Mouse (Mus musculus): ENCODE data around the gene Wdr5. TPM values are rescaled to one million over a fixed set of nuclear protein-coding genes. Genes with fewer than 3 reads are reported as not detected.

Gene Wdr5
- polyA plus RNA-seq (2021) = 44.3 TPM

DNA sequence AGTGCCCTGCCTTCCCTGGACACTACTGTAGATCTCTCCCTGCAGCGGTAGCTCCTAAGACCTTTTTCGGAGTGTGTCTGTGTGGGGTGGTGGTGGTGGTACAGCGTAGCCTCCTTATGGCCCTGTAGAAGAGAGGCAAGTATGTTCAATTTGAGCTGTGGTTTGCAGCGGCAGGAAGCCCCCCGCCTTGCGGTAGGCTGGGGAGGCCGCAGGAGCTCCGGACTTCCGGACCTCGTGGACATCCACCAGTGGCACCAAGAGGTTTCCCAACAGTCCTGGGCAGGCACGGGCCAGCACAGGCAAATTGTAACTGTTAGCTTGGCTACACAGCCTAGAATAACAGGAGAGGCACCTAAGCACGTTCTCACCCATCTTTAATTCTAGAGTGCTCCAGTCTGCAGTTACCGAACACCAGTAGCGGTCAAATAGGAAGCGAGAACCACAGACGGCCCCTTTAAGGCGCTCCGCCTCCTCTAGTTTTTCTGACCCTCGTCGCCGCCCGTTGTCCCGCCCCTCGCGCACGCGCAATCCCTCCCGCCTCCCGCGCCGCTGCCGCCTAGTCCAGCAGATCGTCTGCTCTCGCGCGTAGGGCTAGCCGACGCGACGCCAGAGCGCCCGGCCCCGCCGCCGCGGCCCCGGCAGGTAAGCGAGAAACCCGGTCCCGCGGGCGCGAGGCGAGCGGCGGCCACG is at the start of gene Wdr5:
Wdr5 (plus strand) TSS at position 519 of the 690 bp plus-strand sequence.
- TF ChIP-seq CTCF (IDR thresholded peaks at IDR 0.05) = no peak
- no peaks in the 10 kb centered on the region for H3K27me3 ChIP-seq
- peak; percentile 68 for DNase-seq (ENCODE audit: low read depth, low spot score)
- POLR2A ChIA-PET = interaction anchor here (0.6 to 1.1 kb wide), 2 partner anchors 11 to 69 kb away, joined by 3 read pairs; no protein-coding TSS in a partner anchor
- in situ Hi-C loops (cut with MboI; ENCODE audit: low pct_unique_long_range_greater_than_20kb) = loop anchor here (5.0 to 10.0 kb wide), 2 partner anchors 72 to 230 kb away; partner anchors contain the start of gene Brd3os
- CTCF ChIA-PET = interaction anchor here (1.2 to 1.5 kb wide), 3 partner anchors 9 to 51 kb away, joined by 3 to 8 read pairs (median 4); no protein-coding TSS in a partner anchor
- ATAC-seq = peak; percentile 69

DNA sequence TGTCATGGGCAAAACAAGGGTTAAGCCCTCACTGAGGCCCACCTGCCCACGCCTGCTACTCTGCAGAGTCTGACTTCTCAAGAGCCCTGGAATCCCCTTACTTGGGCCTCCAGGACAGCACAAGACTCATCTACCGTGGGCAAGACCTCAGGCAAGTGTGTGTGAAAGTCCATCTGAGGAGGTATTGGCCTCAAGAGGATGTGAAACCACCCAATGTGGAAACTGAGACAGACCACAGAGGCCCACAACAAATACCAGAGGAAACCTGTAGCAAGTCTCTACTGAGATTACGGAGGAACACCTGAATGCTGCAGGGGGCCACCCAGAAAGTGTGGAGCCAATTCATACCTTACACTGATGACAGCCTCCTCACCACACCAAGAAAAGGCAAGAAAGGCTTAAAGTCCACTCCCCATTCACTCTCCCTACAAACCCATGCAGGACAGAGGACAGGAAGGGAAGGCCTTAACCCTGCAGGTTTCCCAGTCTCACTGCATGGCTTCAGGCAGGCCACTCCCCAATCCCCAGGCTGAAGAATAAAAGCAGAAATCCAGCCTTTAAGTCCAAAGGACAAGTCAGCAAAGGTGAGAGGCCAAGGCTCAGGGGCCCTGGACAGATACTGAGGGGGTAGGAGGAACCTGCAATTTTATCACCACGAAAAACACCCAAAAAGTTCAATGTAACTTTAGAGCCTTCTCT is 45.5 kb upstream of the Wdr5 start:
- no peak for TF ChIP-seq CTCF (IDR thresholded peaks at IDR 0.05)
- ATAC-seq (no peak), DNase-seq (ENCODE audit: low read depth, low spot score) (no peak)
- H3K27me3 ChIP-seq = no peaks in the 10 kb centered on the region
- ChIA-PET CTCF (no interaction called here), POLR2A (no interaction called here)
- in situ Hi-C loops (cut with MboI; ENCODE audit: low pct_unique_long_range_greater_than_20kb) = no loop called here

DNA sequence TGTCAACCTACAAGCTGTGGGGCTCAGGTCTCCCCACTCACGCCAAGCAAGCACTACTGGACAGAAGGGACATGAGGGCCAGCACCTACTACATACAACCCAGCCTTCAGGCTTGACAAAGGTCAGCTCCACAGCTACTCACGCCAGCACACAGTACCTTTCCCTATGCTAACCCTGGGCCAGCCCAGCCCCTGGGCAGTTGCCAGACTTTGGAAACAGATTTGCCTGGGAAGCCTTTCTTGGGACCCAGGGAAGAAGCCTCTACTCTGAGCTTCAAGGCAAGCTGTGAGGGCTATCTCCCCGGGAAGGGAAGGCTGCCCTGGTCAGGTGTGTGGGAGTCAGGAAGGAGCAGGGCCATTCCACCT is 45.0 kb upstream of the Wdr5 start:
- DNase-seq (ENCODE audit: low read depth, low spot score) (no peak), ATAC-seq (no peak)
- in situ Hi-C loops (cut with MboI; ENCODE audit: low pct_unique_long_range_greater_than_20kb) = no loop called here
- no peaks in the 10 kb centered on the region for H3K27me3 ChIP-seq
- no peak for TF ChIP-seq CTCF (IDR thresholded peaks at IDR 0.05)
- CTCF ChIA-PET = no interaction called here
- POLR2A ChIA-PET = no interaction called here

DNA sequence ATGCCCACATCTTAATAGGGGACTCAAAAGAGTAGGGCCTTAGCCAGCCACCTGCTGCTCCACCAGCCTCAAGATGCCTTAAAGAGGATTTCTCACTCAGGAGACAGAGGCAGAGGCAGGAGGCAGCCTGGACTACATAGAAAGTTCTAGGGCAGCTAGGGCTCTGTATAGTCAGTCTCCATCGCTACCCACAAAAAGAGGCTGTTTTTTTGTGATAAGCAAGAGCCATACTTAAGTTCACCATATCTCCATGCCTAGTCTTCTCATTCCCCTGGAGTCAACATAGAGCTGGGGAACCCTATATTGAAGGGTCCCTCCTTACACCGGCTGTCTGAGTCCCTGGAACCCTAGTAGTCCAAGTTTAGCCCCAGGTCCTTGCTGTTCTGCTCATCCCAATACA is 44.4 kb upstream of the Wdr5 start:
- H3K27me3 ChIP-seq = no peaks in the 10 kb centered on the region
- ATAC-seq = no peak
- ChIA-PET CTCF (no interaction called here), POLR2A (no interaction called here)
- TF ChIP-seq CTCF (IDR thresholded peaks at IDR 0.05) = no peak
- no peak for DNase-seq (ENCODE audit: low read depth, low spot score)
- in situ Hi-C loops (cut with MboI; ENCODE audit: low pct_unique_long_range_greater_than_20kb) = no loop called here

DNA sequence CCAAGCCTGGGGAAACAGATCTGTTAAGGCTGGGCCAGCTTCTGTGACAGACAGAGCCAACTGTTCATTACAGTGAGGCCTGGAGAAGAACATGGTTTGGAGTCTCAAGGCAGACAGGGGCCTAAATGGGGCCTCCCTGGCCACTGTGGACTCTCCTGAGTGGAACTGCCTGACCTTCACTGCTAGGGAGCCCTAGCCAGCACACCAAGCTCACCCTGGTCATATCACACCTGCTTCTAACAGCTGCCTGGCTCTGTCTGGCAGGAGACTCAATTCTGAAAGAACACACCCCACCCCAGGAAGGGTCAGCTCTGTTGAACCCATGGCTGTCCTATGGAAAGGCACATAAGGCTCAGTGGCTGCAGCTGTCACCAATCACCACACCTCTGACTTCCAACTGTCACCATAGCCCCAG is 43.8 kb upstream of the Wdr5 start:
- ATAC-seq (no peak), DNase-seq (ENCODE audit: low read depth, low spot score) (no peak)
- in situ Hi-C loops (cut with MboI; ENCODE audit: low pct_unique_long_range_greater_than_20kb) = no loop called here
- H3K27me3 ChIP-seq = no peaks in the 10 kb centered on the region
- no peak for TF ChIP-seq CTCF (IDR thresholded peaks at IDR 0.05)
- POLR2A ChIA-PET = no interaction called here
- CTCF ChIA-PET = interaction anchor here (1.1 kb wide), 1 partner anchor 35 kb away, joined by 4 read pairs; no protein-coding TSS in a partner anchor

DNA sequence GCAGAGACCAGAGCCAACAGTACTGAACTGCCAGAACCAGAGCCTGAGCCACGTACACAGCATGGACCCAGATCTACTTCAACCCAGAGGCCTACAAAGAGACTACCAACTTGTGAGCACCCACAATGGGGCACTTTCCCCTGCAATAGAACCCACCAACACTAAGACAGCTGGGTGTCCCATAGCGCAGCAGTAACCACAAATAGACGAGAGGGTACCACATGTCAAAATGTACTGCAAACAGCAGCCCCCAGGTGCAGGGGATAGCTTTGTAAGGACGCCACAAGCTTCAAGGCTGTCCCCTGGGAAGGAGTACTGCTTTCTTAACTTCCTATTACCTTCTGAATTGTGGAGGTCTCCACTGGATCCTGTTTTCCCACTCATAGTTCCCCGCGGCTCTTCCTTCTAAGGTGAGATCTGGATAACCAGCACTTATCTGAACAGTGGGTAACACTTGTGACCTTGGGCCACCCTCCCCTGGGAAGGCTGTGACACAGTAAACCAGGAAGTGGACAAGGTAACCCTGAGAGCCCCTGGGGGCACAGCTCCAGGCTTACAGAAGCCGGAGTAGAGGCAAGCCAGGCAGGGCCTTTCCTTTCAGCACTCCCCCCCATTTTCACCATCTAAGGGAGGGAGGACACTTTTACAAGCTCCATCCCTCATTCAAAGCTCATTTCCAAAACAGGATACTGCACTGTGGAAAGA is 41.7 kb upstream of the Wdr5 start:
- DNase-seq (ENCODE audit: low read depth, low spot score) (no peak), ATAC-seq (no peak)
- ChIA-PET POLR2A (interaction anchor here (0.6 kb wide), 1 partner anchor 1983 kb away, joined by 5 read pairs; no protein-coding TSS in a partner anchor), CTCF (no interaction called here)
- H3K27me3 ChIP-seq = no peaks in the 10 kb centered on the region
- no peak for TF ChIP-seq CTCF (IDR thresholded peaks at IDR 0.05)
- in situ Hi-C loops (cut with MboI; ENCODE audit: low pct_unique_long_range_greater_than_20kb) = no loop called here

DNA sequence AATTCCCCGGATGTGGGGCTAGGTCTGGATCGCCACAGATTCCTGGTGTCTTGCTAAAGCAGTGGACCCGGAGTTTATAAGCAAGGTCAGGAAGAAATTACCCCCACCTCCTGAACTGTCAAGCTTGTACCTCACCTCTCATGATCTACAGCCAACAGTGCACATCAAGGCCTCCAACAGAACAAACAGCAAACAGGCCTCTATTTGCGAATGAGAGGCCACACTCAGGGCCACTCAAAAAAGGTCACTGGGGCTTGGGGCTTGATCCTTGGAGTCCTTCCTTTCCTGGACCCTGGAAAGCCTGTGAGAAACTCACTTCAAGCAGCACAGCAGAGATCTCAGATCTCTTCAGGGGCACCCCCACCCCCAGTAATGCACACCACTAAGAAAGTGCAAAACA is 41.0 kb upstream of the Wdr5 start:
- no peaks in the 10 kb centered on the region for H3K27me3 ChIP-seq
- POLR2A ChIA-PET = interaction anchor here (0.6 kb wide), 1 partner anchor 1982 kb away, joined by 5 read pairs; no protein-coding TSS in a partner anchor
- no peak for TF ChIP-seq CTCF (IDR thresholded peaks at IDR 0.05)
- in situ Hi-C loops (cut with MboI; ENCODE audit: low pct_unique_long_range_greater_than_20kb) = no loop called here
- CTCF ChIA-PET = no interaction called here
- no peak for ATAC-seq
- DNase-seq (ENCODE audit: low read depth, low spot score) = no peak

DNA sequence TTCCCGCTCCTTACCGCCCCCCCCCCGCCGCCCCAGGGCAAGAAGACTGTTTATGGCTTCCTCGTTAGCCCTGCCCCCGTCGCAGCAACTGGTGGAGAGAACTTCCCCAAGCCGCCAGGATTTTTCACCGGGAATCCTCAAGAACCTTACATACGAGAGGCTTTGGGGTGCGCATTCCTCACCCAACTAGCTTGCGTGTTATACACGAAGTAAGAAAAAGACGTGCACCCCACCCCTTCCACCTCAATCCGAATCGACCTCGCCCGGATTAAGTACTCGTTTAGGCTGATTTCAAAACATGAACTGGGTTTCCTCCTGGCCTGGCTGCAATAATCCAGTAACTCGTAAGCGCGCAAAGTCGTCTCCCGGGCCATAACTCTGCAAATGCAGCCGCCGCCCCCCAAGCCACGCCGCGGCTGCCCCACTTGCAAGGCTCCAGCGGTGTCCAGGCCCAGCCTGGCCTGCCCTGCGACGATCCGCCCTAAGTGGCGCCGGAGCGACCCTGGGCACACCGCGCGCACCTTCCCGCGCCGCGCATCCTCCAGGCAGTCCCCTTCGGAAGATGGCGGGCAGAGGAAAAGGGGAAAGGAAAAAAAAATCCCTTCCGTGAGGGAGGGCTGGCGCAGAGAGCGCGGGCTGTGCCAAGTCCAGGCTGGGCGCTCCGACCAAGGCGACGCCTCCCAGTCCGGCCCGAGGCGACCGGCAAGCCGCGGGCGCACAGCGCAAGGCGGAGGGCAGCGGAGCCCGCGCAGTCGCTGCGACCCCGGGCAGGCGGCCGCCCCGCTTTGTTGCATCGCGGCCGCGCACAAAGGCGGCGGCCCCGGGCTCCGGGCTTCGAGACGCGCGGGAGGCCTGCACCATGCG is 40.1 kb upstream of the Wdr5 start:
- DNase-seq (ENCODE audit: low read depth, low spot score) (no peak), ATAC-seq (peak; percentile 24)
- ChIA-PET POLR2A (interaction anchor here (0.7 to 1.4 kb wide), 2 partner anchors 32 to 845 kb away, joined by 3 read pairs; no protein-coding TSS in a partner anchor), CTCF (no interaction called here)
- in situ Hi-C loops (cut with MboI; ENCODE audit: low pct_unique_long_range_greater_than_20kb) = no loop called here
- no peaks in the 10 kb centered on the region for H3K27me3 ChIP-seq
- TF ChIP-seq CTCF (IDR thresholded peaks at IDR 0.05) = no peak

DNA sequence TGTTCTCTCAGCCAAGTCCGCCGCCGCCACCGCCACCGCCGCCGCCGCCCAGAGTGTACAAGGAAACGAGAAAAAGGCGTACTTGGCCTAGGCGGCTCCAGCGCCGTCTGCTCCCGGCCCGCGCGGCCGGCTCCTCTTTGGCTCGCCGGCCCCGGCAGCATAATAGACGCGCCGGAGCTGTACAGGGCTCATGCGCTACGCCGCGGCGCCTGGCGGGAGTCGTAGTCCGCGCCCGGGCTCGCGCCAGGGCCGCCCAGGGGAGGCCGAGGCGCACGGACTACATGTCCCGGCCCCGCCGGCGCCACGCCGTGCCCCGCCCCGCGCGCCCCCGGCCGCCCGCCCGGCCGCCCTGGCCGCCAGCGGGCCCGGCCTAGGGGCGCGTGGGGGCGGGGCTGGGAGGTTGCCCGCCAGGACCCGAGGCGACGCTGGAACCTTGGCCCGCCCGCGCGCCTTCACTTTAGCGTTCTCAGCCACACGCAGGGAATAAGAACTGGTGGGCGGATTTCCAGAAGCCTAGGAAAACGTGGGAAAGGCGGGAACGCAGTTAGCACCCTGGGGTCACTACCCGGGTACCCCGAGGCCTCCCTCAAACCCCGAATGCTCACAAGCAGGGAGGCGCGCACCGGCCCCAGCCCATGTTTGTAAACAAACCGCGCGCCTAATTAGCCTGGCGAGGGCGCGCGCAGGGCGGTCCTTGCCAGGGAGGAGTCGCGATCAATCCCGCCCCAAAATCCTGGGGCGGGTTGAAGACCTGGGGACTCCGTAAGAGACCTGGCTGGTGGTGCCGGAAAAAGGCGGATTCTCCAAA is 39.3 kb upstream of the Wdr5 start:
- in situ Hi-C loops (cut with MboI; ENCODE audit: low pct_unique_long_range_greater_than_20kb) = no loop called here
- no peak for DNase-seq (ENCODE audit: low read depth, low spot score)
- H3K27me3 ChIP-seq = no peaks in the 10 kb centered on the region
- CTCF ChIA-PET = no interaction called here
- peak; percentile 93 for ATAC-seq
- POLR2A ChIA-PET = interaction anchor here (0.7 to 1.4 kb wide), 2 partner anchors 31 to 846 kb away, joined by 3 read pairs; no protein-coding TSS in a partner anchor
- no peak for TF ChIP-seq CTCF (IDR thresholded peaks at IDR 0.05)

All from Patski (cell line).